Mouse (Mus musculus) embryo, embryonic 10.5 days (tissue): Measurements from ENCODE around the gene Adh1.

Experiments
- DNase-seq: peaks from one replicate; pipeline ENCODE4 v3.0.0-alpha.2; 2015; ENCODE audit warnings: low spot score

Adh1 gene

GRCm38 (mm10) chr3:138241371-138241770 is 19.4 kb upstream of the Adh1 start:
- DNase-seq = no peak

- DNase-seq = no peak
Observed at GRCm38 (mm10) chr3:138242021-138242726, 18.6 kb upstream of the Adh1 start.

GRCm38 (mm10) chr3:138242933-138243332 is 17.9 kb upstream of the Adh1 start:
- no peak for DNase-seq

- no peak for DNase-seq
Observed at GRCm38 (mm10) chr3:138244338-138244874, 16.4 kb upstream of the Adh1 start.

GRCm38 (mm10) chr3:138246511-138247020 is 14.2 kb upstream of the Adh1 start:
- no peak for DNase-seq

- DNase-seq = no peak
Observed at GRCm38 (mm10) chr3:138247241-138247640, 13.6 kb upstream of the Adh1 start.

- DNase-seq = no peak
Observed at GRCm38 (mm10) chr3:138248011-138248410, 12.8 kb upstream of the Adh1 start.

- DNase-seq = no peak
Observed at GRCm38 (mm10) chr3:138248746-138249145, 12.0 kb upstream of the Adh1 start.

- no peak for DNase-seq
Observed at GRCm38 (mm10) chr3:138251156-138251555, 9.6 kb upstream of the Adh1 start.

GRCm38 (mm10) chr3:138254205-138254604 is 6.6 kb upstream of the Adh1 start:
- DNase-seq = peak; percentile 34

GRCm38 (mm10) chr3:138255366-138255765 is 5.4 kb upstream of the Adh1 start:
- DNase-seq = peak; percentile 31

GRCm38 (mm10) chr3:138255780-138256550 is 4.8 kb upstream of the Adh1 start:
- DNase-seq = no peak

GRCm38 (mm10) chr3:138262568-138262967 is 1.8 kb downstream of the Adh1 start:
- peak; percentile 12 for DNase-seq

- DNase-seq = no peak
Observed at GRCm38 (mm10) chr3:138263154-138263930, 2.6 kb downstream of the Adh1 start.

- no peak for DNase-seq
Observed at GRCm38 (mm10) chr3:138264648-138265047, 3.9 kb downstream of the Adh1 start.

GRCm38 (mm10) chr3:138270507-138270906 is 9.7 kb downstream of the Adh1 start:
- DNase-seq = peak; percentile 22

- DNase-seq = no peak
Observed at GRCm38 (mm10) chr3:138271297-138271696, 10.5 kb downstream of the Adh1 start.

GRCm38 (mm10) chr3:138273080-138273479 is 12.3 kb downstream of the Adh1 start:
- no peak for DNase-seq

- no peak for DNase-seq
Observed at GRCm38 (mm10) chr3:138275100-138275499, 14.3 kb downstream of the Adh1 start.

- no peak for DNase-seq
Observed at GRCm38 (mm10) chr3:138282556-138282955, 21.8 kb downstream of the Adh1 start.

- DNase-seq = no peak
Observed at GRCm38 (mm10) chr3:138283831-138284230, 23.0 kb downstream of the Adh1 start.

GRCm38 (mm10) chr3:138285986-138286385 is 25.2 kb downstream of the Adh1 start:
- DNase-seq = no peak
